Mouse (Mus musculus) ES-Bruce4 (cell line): Measurements from ENCODE around the gene Eid2b. TPM values are rescaled to one million over a fixed set of nuclear protein-coding genes. Genes with fewer than 3 reads are reported as not detected.

Source experiments
- H3K27ac ChIP-seq: 2 replicates; pipeline ENCODE4 v1.5.1; 2012; ENCODE audit warnings: low read length, inconsistent platforms; ENCODE audit not compliant: insufficient read depth
- H3K27me3 ChIP-seq: 2 replicates; pipeline ENCODE4 v1.6.1; 2012; ENCODE audit warnings: mild to moderate bottlenecking, low read length, inconsistent platforms; ENCODE audit not compliant: control insufficient read depth, poor library complexity, insufficient read depth, severe bottlenecking
- H3K36me3 ChIP-seq: 2 replicates; pipeline ENCODE4 v1.6.1; 2012; ENCODE audit warnings: inconsistent platforms, mild to moderate bottlenecking, low read length, moderate library complexity; ENCODE audit not compliant: control insufficient read depth, poor library complexity, insufficient read depth, severe bottlenecking
- H3K4me1 ChIP-seq: one replicate; pipeline ENCODE4 v1.8.1; 2011; ENCODE audit warnings: low read length; ENCODE audit not compliant: control insufficient read depth, insufficient read depth
- H3K4me3 ChIP-seq: 2 replicates; pipeline ENCODE4 v1.5.1; 2011; ENCODE audit warnings: low read depth, mild to moderate bottlenecking, low read length
- H3K9ac ChIP-seq: 2 replicates; pipeline ENCODE4 v1.6.1; 2012; ENCODE audit warnings: low read depth, mild to moderate bottlenecking, inconsistent platforms; ENCODE audit not compliant: poor library complexity, severe bottlenecking
- H3K9me3 ChIP-seq: replicated peaks from 2 replicates; pipeline ENCODE4 v1.6.1; 2012; ENCODE audit warnings: mild to moderate bottlenecking, low read length, inconsistent platforms; ENCODE audit not compliant: control insufficient read depth, poor library complexity, insufficient read depth, severe bottlenecking
- CTCF ChIP-seq: IDR thresholded peaks from one replicate; pipeline ENCODE4 v1.8.1; 2011; ENCODE audit warnings: low read depth, low read length
- EP300 ChIP-seq: IDR thresholded peaks from 2 replicates; pipeline ENCODE4 v1.6.1; 2011; ENCODE audit warnings: low read depth, low read length; ENCODE audit not compliant: insufficient read depth
- POLR2A ChIP-seq: IDR thresholded peaks from one replicate; pipeline ENCODE4 v1.8.1; 2011; ENCODE audit warnings: low read length; ENCODE audit not compliant: insufficient read depth
- polyA plus RNA-seq: library from polyadenylated mRNA; stranded (reverse); fragments of >200 nt; gene quantifications from 2 replicates; pipeline ENCODE4 v1.2.4, GENCODE M21; 2011; ENCODE audit warnings: low read depth; ENCODE audit not compliant: missing spikeins, insufficient read depth, insufficient read length

Eid2b gene
- polyA plus RNA-seq, 1 experiment = 8.8 TPM

DNA sequence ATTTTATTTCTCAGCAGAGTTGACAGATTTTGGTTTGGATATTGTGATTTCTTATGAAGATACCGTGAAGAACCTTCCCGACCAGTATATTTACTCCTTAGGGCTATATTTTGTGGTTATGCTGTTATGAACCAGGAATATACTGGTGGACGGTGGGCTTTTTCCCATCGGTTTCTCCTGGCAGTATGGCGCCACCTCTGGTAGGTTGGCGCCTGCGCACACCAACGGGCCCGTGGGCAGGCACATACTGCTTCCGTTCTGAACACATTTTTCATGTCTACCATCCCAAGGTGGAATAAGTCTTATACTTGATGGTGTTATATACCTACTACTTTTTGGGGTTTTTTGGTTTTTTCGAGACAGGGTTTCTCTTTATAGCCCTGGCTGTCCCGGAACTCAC is 8.2 kb upstream of the Eid2b start:
- Histone ChIP-seq H3K27ac (no peak overlapping the region), H3K36me3 (no peaks in the 10 kb centered on the region), H3K4me3 (no peak overlapping the region), H3K9me3 (no peaks in the 10 kb centered on the region), H3K27me3 (no peaks in the 10 kb centered on the region), H3K4me1 (no peaks in the 10 kb centered on the region), H3K9ac (no peak overlapping the region)
- TF ChIP-seq EP300 = no peak
- TF ChIP-seq CTCF = peak; percentile 72
- TF ChIP-seq POLR2A = no peak

DNA sequence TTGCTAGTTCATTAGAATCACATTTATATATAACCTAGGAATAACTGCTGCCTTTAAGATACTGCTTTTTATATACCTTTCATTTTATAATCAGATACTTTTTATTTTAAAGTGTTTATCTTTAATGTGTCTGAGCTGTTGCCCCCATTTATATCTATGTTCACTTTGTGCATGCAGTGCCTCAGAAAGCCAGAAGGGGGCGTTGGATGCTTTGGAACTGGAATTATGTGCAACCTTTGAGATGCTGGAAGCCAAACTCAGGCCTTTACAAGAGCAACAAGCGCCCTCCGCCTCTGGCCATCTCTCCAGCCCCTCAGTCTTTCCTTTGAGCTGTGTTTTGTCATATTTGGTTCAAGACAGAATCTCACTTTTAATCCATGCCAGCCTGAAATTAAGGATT is 5.8 kb upstream of the Eid2b start:
- Histone ChIP-seq H3K27me3 (no peaks in the 10 kb centered on the region), H3K9ac (no peak overlapping the region), H3K4me3 (no peak overlapping the region), H3K4me1 (no peaks in the 10 kb centered on the region), H3K9me3 (no peaks in the 10 kb centered on the region), H3K27ac (no peak overlapping the region), H3K36me3 (no peaks in the 10 kb centered on the region)
- TF ChIP-seq EP300 (no peak), CTCF (no peak), POLR2A (no peak)

DNA sequence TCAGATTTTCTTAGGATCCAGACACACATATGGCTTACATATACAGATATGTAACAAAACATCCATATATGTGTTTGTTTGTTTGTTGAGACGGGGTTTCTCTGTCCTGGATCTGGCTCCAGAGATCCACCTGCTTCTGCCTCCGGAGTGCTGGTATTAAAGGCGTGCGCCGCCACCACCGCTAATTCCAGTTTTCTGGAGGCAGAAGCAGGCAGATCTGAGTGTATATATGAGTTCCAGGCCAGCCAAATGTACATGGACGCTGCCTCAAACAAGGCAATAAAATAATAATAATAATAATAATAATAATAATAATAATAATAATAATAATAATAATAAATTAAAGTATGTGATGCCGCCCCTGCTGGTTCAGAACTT is 313 bp upstream of the Eid2b start:
- Histone ChIP-seq H3K27ac (no peak overlapping the region), H3K4me1 (no peaks in the 10 kb centered on the region), H3K4me3 (no peak overlapping the region), H3K9ac (0 out of 2 replicates have a peak overlapping the region, but pooled peaks have one; percentile 12), H3K36me3 (no peaks in the 10 kb centered on the region), H3K9me3 (no peaks in the 10 kb centered on the region), H3K27me3 (no peaks in the 10 kb centered on the region)
- TF ChIP-seq EP300 = no peak
- TF ChIP-seq CTCF = no peak
- TF ChIP-seq POLR2A = no peak

DNA sequence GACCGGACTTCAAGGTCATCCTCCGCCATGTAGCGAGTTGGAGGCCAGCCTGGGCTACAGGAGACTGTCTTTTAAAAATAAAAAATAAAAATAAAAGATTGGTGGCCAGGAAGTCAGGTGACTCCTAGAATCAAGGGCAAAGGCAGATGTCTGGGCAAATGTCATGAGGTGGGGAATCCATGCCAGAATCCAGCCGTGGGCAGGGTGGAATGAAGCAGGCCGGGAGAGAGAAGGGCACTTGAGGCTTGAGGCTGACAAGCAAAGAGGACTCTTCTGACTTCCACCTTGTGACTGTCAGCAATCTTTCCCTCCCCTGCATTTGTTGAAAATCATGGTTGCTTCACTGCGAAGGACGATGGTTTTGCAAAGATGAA is 727 bp downstream of the Eid2b start:
- peak overlapping the region; percentile 80 for H3K9ac ChIP-seq
- no peaks in the 10 kb centered on the region for H3K27me3 ChIP-seq
- no peaks in the 10 kb centered on the region for H3K4me1 ChIP-seq
- H3K4me3 ChIP-seq = peak overlapping the region; percentile 78
- no peak overlapping the region for H3K27ac ChIP-seq
- no peaks in the 10 kb centered on the region for H3K9me3 ChIP-seq
- H3K36me3 ChIP-seq = no peaks in the 10 kb centered on the region
- no peak for TF ChIP-seq CTCF

DNA sequence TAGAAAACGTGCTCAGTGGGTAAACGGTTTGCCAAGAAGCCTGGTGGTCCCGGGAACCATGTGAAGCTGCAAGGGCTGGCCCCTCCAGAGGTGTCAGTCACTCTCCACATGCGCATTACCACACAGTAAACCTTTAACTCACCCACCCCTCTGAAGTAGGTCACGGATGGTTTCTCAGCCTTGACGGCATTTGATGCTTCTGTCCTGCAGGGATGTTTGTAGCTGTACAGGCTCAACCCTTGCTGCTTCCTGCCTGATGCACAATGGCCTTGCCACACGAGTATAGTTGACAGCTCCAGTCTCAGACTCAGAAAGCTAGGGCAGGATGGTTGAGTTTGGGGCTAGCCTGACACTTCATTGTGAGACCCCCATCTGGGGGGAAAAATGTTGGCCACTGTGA is 3.1 kb downstream of the Eid2b start:
- Histone ChIP-seq H3K27me3 (no peaks in the 10 kb centered on the region), H3K9me3 (no peaks in the 10 kb centered on the region), H3K4me1 (no peaks in the 10 kb centered on the region), H3K4me3 (no peak overlapping the region), H3K27ac (no peak overlapping the region), H3K9ac (no peak overlapping the region), H3K36me3 (no peaks in the 10 kb centered on the region)
- no peak for TF ChIP-seq EP300
- TF ChIP-seq CTCF = no peak
- TF ChIP-seq POLR2A = no peak

DNA sequence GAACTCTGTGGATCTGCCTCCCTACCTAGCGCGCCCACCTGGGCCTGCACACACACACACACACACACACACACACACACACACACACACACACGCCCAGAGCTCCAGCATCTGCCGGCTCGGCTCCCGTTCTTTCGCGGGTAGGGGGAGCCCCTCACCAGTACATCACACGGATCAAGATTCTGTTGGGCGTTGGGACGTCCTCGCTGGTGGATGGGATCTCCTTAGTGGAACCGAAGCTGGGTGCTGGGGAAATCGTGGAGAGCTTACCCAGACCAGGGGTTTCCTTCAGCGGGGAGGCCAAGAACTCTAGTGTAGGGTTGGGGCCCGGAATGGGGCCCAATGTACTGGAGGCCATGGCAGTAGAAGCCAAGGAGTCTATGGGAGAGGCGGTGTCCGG is 12.6 kb downstream of the Eid2b start:
- Histone ChIP-seq H3K9ac (peak overlapping the region; percentile 62), H3K4me1 (no peaks in the 10 kb centered on the region), H3K9me3 (no peaks in the 10 kb centered on the region), H3K4me3 (peak overlapping the region; percentile 50), H3K27ac (no peak overlapping the region), H3K36me3 (no peaks in the 10 kb centered on the region), H3K27me3 (no peaks in the 10 kb centered on the region)
- no peak for TF ChIP-seq POLR2A
- peak; percentile 8 for TF ChIP-seq CTCF
- no peak for TF ChIP-seq EP300
